Mouse (Mus musculus) limb, embryonic 11.5 days (tissue): ENCODE results near the gene Syt12. TPM values are rescaled to one million over a fixed set of nuclear protein-coding genes. Genes with fewer than 3 reads are reported as not detected.

Experiments
- ATAC-seq: fragments of 200-750 bp; cut with Nextera tagmentation; 2 replicates; pipeline ENCODE4 v1.8.0; 2017; ENCODE audit warnings: low read depth; ENCODE audit not compliant: insufficient number of reproducible peaks, low FRiP score, low TSS enrichment
- DNase-seq: peaks from one replicate; pipeline ENCODE4 v3.0.0-alpha.2; 2015; ENCODE audit warnings: low spot score
- H3K27ac ChIP-seq: fragments of 300-500 bp; sonication (generic); replicated peaks from 2 replicates; pipeline ENCODE4 v1.5.1; 2014; ENCODE audit warnings: low read depth, mild to moderate bottlenecking, low read length
- H3K27me3 ChIP-seq: fragments of 300-500 bp; sonication (generic); 2 replicates; pipeline ENCODE4 v1.6.1; 2014; ENCODE audit warnings: mild to moderate bottlenecking, low read length, mixed read lengths; ENCODE audit not compliant: control insufficient read depth, insufficient read depth
- H3K36me3 ChIP-seq: fragments of 300-500 bp; sonication (generic); 2 replicates; pipeline ENCODE4 v1.6.1; 2014; ENCODE audit warnings: mild to moderate bottlenecking, low read length, moderate library complexity, mixed read lengths; ENCODE audit not compliant: control insufficient read depth, insufficient read depth
- H3K4me1 ChIP-seq: fragments of 300-500 bp; sonication (generic); 2 replicates; pipeline ENCODE4 v1.6.1; 2014; ENCODE audit warnings: low read length, mixed read lengths; ENCODE audit not compliant: control insufficient read depth, insufficient read depth
- H3K4me2 ChIP-seq: fragments of 300-500 bp; sonication (generic); 2 replicates; pipeline ENCODE4 v1.6.1; 2014; ENCODE audit warnings: low read depth, mild to moderate bottlenecking, moderate library complexity; ENCODE audit not compliant: severe bottlenecking
- H3K4me3 ChIP-seq: fragments of 300-500 bp; sonication (generic); 2 replicates; pipeline ENCODE4 v1.5.1; 2014; ENCODE audit warnings: low read depth, low read length
- H3K9ac ChIP-seq: fragments of 300-500 bp; sonication (generic); 2 replicates; pipeline ENCODE4 v1.6.1; 2014; ENCODE audit warnings: mild to moderate bottlenecking, low read length
- H3K9me3 ChIP-seq: fragments of 300-500 bp; sonication (generic); 2 replicates; pipeline ENCODE4 v1.6.1; 2016; ENCODE audit warnings: low read length; ENCODE audit not compliant: control insufficient read depth
- WGBS: fragments of 180-500 bp; shearing (Covaris S2); extraction: QIAGEN DNeasy Blood & Tissue Kit; methylation state at CpG from one replicate; pipeline ENCODE4 v1.1.7; 2014; 5-methylcytosine and 5-hydroxymethylcytosine counted together
- polyA plus RNA-seq: library from polyadenylated mRNA; unstranded; fragments of >200 nt; fragmentation: Nextera tagmentation; extraction: Ambion mirVana; gene quantifications from 2 replicates; pipeline ENCODE4 v1.2.1, GENCODE M21; 2014

Syt12 gene
- polyA plus RNA-seq, 1 experiment from 2014 or later = 0.49 TPM

DNA sequence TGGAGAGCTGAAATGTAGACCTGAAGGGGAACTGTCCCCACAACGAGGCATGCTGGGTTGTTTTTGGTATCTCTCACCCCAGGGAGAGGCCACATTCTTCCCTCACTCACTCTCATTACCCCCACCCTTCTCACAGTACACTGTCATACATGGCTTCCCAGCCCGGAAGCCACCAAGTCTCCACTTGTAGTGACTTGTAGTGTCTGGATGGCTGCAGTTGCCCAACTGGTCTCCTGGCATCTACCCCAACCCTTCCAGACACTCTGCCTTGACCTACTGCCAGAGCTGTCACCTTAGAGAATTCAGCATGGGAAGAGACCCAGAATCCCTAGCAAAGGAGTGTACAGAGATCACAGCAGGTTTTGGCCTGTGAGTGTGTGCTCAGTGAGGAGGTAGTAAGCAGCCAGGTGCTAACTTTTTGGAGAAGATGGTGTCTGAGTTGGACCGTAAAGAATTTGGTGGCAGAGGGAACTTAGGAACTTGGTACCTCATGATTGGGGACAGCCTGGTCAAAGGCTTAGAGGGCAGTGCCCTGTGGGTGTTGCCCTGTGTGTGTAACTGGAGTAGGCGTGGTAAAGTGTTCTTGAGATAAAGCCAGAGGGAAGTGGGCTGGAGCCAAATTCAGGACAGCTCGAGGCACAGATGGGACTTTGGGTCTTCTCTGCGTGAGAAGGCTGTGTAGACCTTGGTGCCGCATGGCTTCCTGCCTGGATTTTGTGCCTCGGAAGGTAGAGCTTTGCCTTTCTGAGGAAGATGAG is 56.9 kb downstream of the Syt12 start:
- no peak for ATAC-seq
- no peak overlapping the region for H3K27ac ChIP-seq
- no peak overlapping the region for H3K4me3 ChIP-seq
- H3K4me1 ChIP-seq = no peaks in the 10 kb centered on the region
- H3K36me3 ChIP-seq = no peaks in the 10 kb centered on the region
- H3K9me3 ChIP-seq = no peaks in the 10 kb centered on the region
- DNase-seq = no peak
- no peak overlapping the region for H3K4me2 ChIP-seq
- no peak overlapping the region for H3K9ac ChIP-seq
- H3K27me3 ChIP-seq = no peaks in the 10 kb centered on the region
- WGBS = 88% methylated on average over 8 of the region's 8 CpGs

- Histone ChIP-seq H3K4me2 (no peak overlapping the region), H3K27ac (no peak overlapping the region), H3K27me3 (no peaks in the 10 kb centered on the region), H3K36me3 (no peaks in the 10 kb centered on the region), H3K4me3 (no peak overlapping the region), H3K9me3 (no peaks in the 10 kb centered on the region), H3K9ac (no peak overlapping the region), H3K4me1 (no peaks in the 10 kb centered on the region)
- DNase-seq = no peak
- WGBS = 90% methylated on average over 5 of the region's 5 CpGs
- ATAC-seq = no peak
These were observed 57.5 kb downstream of the Syt12 start for GRCm38 (mm10) chr19:4419711-4420110.

DNA sequence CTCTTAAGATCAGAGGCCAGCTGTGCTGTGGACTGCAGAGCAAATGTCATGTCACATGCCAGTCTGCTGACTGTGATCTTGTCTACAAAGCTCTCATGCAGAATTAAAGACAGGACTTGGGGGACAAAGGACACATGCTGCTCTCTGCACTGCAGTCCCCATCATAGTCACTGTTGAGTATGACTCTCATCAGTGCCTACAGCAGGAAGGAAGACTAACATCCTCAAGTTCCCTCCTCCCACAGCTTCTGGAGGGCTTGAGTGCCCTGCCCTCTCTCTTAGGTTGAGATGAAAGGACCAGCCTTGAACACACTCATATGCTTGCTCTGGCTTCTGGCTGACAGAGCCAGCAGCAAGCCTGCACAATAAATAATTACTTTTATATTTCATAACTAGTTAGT is 59.5 kb downstream of the Syt12 start:
- Histone ChIP-seq H3K4me1 (no peaks in the 10 kb centered on the region), H3K9me3 (no peaks in the 10 kb centered on the region), H3K4me2 (no peak overlapping the region), H3K4me3 (no peak overlapping the region), H3K27me3 (no peaks in the 10 kb centered on the region), H3K27ac (no peak overlapping the region), H3K36me3 (no peaks in the 10 kb centered on the region), H3K9ac (no peak overlapping the region)
- DNase-seq = no peak
- ATAC-seq = no peak

GRCm38 (mm10) chr19:4417183-4417582 is 60.1 kb downstream of the Syt12 start:
- H3K4me1 ChIP-seq = no peaks in the 10 kb centered on the region
- no peak overlapping the region for H3K4me2 ChIP-seq
- H3K36me3 ChIP-seq = no peaks in the 10 kb centered on the region
- ATAC-seq = no peak
- no peak overlapping the region for H3K27ac ChIP-seq
- no peaks in the 10 kb centered on the region for H3K27me3 ChIP-seq
- H3K9ac ChIP-seq = no peak overlapping the region
- no peak overlapping the region for H3K4me3 ChIP-seq
- DNase-seq = peak; percentile 75
- no peaks in the 10 kb centered on the region for H3K9me3 ChIP-seq
- WGBS = 0% methylated on average over 1 of the region's 1 CpGs

GRCm38 (mm10) chr19:4414631-4415030 is 62.6 kb downstream of the Syt12 start:
- Histone ChIP-seq H3K4me1 (no peaks in the 10 kb centered on the region), H3K4me3 (no peak overlapping the region), H3K27me3 (no peaks in the 10 kb centered on the region), H3K36me3 (no peaks in the 10 kb centered on the region), H3K27ac (no peak overlapping the region), H3K9me3 (no peaks in the 10 kb centered on the region), H3K4me2 (no peak overlapping the region), H3K9ac (no peak overlapping the region)
- ATAC-seq = no peak
- WGBS = 70% methylated on average over 1 of the region's 1 CpGs
- DNase-seq = no peak

DNA sequence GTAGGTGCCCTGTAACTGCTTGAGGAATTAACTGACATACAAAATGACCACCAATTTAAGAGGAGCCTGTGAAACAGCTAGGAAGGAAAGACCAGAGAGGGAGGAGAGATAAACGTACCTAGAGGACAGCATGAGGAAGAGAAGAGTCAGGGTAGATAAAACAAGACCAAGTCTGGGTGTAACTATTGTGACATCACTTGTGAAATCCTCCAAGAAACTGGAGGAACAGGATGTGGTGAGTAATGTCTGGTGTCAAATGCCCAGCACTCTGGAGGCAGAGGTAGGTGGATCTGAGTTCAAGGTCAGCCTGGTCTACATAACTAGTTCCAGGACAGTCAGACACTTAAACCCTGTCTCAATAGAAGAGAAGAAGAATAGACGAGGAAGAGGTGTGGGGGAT is 68.2 kb downstream of the Syt12 start:
- no peak overlapping the region for H3K27ac ChIP-seq
- no peak overlapping the region for H3K9ac ChIP-seq
- H3K4me3 ChIP-seq = no peak overlapping the region
- H3K9me3 ChIP-seq = no peaks in the 10 kb centered on the region
- DNase-seq (no peak), ATAC-seq (no peak)
- 65% methylated on average over 2 of the region's 2 CpGs for WGBS
- no peak overlapping the region for H3K4me2 ChIP-seq
- no peaks in the 10 kb centered on the region for H3K36me3 ChIP-seq
- no peaks in the 10 kb centered on the region for H3K27me3 ChIP-seq
- no peaks in the 10 kb centered on the region for H3K4me1 ChIP-seq

DNA sequence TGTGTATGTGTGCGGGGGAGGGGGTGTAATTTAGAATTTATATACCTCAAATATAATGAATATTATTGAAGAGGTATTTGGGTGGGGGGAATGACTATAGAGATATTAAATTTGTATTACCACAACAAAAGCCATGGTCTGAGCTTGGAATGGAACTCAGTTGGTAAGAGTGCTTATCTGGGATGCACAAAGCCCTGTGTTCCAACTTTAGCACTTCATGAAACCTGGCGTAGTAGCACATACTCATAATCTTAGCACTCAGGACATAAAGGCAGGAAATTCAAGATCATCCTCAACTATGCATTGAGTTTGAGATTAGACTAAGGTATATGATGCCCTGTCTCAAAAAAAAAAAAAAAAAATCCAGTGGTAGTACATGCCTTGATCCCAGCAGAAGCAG is 72.4 kb downstream of the Syt12 start:
- Histone ChIP-seq H3K9me3 (no peaks in the 10 kb centered on the region), H3K27me3 (no peaks in the 10 kb centered on the region), H3K4me2 (no peak overlapping the region), H3K27ac (no peak overlapping the region), H3K9ac (no peak overlapping the region), H3K4me1 (no peaks in the 10 kb centered on the region), H3K4me3 (no peak overlapping the region), H3K36me3 (no peaks in the 10 kb centered on the region)
- no peak for DNase-seq
- 94% methylated on average over 2 of the region's 2 CpGs for WGBS
- ATAC-seq = no peak

DNA sequence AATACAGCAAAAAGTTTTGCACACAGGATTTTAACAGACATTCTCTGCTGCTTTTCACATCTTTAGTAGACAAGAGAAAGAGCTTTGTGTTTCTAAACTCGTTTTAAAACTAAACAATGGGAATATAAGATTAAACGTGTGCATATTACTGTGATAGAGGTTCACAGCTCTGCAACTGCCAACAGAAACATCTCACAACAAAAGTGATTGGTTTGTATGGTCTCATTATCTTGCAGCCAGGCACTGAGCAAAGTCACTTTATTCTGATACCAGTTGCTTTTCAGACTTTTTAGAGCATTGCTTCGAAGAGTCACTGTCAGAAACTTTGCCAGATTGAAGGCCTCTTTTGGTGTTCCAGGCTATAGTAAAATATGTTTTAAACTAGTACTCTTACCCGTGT is 78.3 kb downstream of the Syt12 start:
- no peaks in the 10 kb centered on the region for H3K36me3 ChIP-seq
- H3K9ac ChIP-seq = no peak overlapping the region
- 80% methylated on average over 4 of the region's 4 CpGs for WGBS
- no peak overlapping the region for H3K4me2 ChIP-seq
- peaks cover 10% of the 10 kb centered on the region; the same call in 1 of the 2 replicates for H3K4me1 ChIP-seq
- H3K27me3 ChIP-seq = no peaks in the 10 kb centered on the region
- no peak overlapping the region for H3K4me3 ChIP-seq
- DNase-seq = no peak
- no peaks in the 10 kb centered on the region for H3K9me3 ChIP-seq
- H3K27ac ChIP-seq = no peak overlapping the region
- ATAC-seq = no peak

- Histone ChIP-seq H3K4me1 (peaks cover 10% of the 10 kb centered on the region; the same call in 1 of the 2 replicates), H3K27me3 (no peaks in the 10 kb centered on the region), H3K9ac (peak overlapping the region; percentile 81), H3K9me3 (no peaks in the 10 kb centered on the region), H3K4me2 (peak overlapping the region; percentile 79), H3K4me3 (peak overlapping the region; percentile 100), H3K27ac (peak overlapping the region; percentile 90; the same call in 1 of the 2 replicates), H3K36me3 (no peaks in the 10 kb centered on the region; the same call in 1 of the 2 replicates)
- 26% methylated on average over 8 of the region's 8 CpGs for WGBS
- DNase-seq (no peak), ATAC-seq (no peak)
These were observed 78.7 kb downstream of the Syt12 start for GRCm38 (mm10) chr19:4398630-4398948.
